Mouse (Mus musculus) kidney, postnatal 36 days (tissue): Measurements from ENCODE around the gene St6galnac5.
A peak's percentile ranks its signal among the peaks of the same experiment; 100 is the strongest.
"Not testable (repeated sequence)": the region's sequence is repeated elsewhere in the genome, so short reads cannot be mapped to it uniquely, and the experiment has no call there.

ENCODE experiments used
- DNase-seq, 2 experiments: peaks; one replicate each; pipeline ENCODE4 v3.0.0; 2021 to 2022; ENCODE audit warnings: mixed read lengths in 2 of 2

Gene St6galnac5

GRCm38 (mm10) chr3:152866035-152866965 is 115.7 kb downstream of the St6galnac5 start:
- DNase-seq = no peak

DNA sequence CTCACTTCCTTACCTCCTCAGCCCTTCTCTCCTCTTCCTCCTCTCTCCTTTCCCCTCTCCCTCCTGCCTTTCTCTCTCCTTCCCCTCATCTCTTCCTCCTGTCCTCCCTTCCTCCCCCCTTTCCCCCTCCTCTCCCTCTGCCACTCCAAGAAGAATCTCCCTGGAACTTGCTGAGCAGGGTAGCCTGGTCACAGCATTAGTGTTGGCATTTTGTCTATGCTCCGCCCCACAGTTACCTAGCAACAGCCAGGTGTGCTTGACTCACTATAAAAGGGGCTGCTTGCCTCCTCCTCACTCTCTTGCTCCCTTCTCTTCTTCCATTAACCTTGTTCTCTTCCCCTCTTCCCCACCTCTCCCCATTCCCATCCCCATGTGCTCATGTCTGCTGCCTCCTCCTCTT is 120.1 kb downstream of the St6galnac5 start:
- no peak for DNase-seq

DNA sequence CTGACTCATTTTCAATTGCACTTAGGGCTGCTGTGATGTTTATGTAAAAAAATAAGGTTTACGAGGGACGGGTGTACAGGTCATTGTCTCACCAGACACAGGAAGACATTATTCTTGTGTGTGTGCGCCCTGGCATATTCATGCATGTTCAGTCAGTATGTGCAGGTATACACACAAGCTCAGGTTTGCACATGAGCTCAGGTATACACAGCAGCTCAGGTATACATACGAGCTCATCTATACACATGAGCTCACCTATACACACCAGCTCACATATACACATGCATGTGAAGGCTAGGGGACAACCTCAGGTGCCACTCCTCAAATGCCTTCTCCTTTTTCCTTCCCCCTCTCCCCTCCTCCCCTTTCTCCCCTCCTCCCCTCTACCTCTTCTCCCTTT is 120.6 kb downstream of the St6galnac5 start:
- DNase-seq = no peak

DNA sequence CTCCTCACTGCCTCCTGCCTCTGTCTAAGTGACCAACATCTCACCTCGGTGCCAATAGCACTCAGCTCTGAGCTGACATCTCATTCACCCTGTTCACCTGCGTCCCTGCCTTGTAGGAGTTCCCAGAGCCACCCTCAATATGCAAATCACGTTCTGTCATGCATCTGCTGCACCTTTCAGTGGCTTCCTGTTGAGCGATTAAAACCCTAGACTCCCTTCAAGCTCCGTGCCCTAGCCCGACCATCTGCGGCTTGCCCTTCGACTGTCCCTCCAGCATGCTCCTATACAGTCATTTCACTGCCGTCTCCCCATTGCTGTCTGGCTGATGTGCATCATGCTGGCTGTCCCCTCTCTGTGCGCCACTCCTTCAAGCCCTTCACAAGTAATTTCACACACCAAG is 126.0 kb downstream of the St6galnac5 start:
- DNase-seq = no peak

GRCm38 (mm10) chr3:152855006-152855614 is 126.9 kb downstream of the St6galnac5 start:
- no peak for DNase-seq

- DNase-seq = no peak
These were observed 138.1 kb downstream of the St6galnac5 start for GRCm38 (mm10) chr3:152843925-152844324.

- no peak for DNase-seq
These were observed 139.4 kb downstream of the St6galnac5 start for GRCm38 (mm10) chr3:152842648-152843047.

DNA sequence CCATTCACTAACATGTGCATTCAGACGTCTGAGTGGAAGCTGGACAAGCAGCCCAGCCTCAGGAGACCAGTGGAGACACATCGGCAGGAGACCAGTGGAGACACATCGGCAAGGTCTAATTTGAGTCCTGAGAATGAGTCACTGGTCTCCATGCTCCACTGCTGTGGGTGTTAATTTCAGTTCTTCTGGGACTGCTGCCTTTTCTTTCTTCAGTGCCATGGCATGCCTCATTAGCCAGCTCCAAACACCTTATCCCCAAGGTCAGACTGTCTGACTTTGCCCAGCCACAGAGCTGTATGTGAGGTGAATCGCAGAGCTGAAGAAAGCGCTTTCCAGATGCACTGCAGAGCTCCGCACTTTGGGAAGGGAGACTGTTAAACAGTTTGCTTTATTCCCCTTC is 140.8 kb downstream of the St6galnac5 start:
- peak; percentile 6 to 9 for DNase-seq

DNA sequence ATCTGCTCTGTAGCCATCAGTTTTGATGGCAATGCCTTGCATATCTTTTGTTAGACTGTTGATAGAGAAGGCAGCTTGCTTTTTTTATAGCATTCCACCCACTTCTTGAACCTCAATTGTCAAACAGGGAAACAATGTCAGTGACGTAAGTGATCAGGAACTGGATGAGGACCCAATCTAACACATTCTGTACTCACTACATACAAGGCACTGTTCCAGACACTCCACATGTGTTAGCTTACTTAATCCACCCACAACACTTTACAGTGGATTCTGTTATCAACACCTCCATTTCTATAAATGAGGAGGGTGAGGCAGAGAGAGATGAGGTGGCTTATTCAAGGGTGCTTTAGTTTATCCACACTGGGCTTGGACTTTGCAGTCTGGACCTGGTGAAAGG is 144.1 kb downstream of the St6galnac5 start:
- no peak for DNase-seq

DNA sequence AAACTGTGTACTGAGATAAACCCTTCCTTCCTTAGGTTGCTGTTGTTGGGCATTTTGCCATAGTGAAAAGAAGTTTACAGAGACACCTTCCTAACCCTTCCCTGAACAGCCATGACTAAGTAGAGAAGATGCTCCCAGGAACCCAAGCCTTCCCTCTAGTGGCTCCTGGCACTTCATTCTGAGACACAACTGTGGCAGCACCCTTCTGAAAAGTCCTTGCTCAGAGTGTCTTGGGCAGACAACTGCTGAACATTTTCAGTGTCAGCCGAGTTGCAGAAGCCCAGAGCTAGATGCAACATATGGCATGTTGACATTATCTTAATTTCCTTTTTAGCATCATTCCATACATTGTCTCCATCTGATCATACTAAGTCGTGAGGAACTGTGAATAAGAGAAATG is 144.6 kb downstream of the St6galnac5 start:
- no peak for DNase-seq

GRCm38 (mm10) chr3:152832436-152832835 is 149.6 kb downstream of the St6galnac5 start:
- DNase-seq = no peak

GRCm38 (mm10) chr3:152831974-152832373 is 150.1 kb downstream of the St6galnac5 start:
- DNase-seq = no peak

- peak; percentile 20 to 54 for DNase-seq
These were observed 150.7 kb downstream of the St6galnac5 start for GRCm38 (mm10) chr3:152831377-152831776.

GRCm38 (mm10) chr3:152821202-152821601 is 160.8 kb downstream of the St6galnac5 start:
- peak; percentile 55 to 86 for DNase-seq

- DNase-seq = no peak
These were observed 161.6 kb downstream of the St6galnac5 start for GRCm38 (mm10) chr3:152820406-152820805.

- DNase-seq = no peak
These were observed 166.9 kb downstream of the St6galnac5 start for GRCm38 (mm10) chr3:152815110-152815509.

DNA sequence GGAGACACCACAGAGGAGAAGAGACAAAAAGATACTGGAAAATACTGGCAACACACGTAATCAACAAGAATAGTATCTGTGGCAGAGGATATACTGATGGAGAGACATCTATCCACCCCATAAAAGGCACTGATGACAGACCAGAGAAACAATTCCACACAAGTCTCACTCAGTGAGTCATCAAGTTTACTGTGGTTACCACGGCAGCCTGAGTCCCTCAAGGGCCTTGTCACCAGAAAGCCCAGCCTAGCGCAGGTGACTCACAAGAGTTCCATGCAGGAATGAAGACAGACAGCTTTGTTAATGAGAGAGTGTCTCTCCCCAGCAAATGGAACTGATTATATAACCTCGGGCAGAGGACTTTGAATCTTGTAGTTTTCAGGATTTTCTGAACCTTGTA is 168.1 kb downstream of the St6galnac5 start:
- no peak for DNase-seq

DNA sequence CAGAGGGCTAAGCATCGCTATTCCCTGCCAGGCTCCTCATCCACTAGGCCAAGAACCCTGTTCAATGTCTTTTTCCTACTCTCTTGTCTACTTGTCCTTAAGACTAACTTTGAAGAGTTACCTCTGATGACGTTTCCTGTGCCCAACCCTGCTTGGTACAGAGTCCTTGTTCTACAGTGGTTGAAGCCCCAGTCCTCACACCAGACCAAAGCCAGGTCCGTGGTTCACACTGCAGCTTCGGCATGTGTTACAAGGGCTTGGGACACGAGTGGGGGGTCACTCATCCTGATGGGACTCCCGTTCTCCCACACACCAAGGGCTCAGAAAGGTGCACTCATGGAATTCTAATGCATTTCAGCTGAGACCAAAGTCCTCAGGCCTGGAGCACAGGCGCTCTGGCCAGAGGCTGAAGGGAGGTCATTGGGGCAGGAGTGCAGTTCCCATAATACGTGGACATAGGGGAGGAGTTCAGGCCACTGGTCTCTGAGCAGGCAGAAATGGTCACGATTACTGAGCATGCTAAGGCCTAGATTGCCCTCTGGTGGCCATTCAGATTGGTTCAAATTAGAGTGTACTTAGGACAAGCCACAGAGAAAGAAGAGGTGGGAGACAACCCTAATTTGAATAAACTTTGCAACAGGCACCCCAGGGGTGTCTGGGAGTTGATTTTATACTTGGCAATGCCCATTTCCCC is 182.2 kb downstream of the St6galnac5 start:
- peak; percentile 82 to 86 for DNase-seq

DNA sequence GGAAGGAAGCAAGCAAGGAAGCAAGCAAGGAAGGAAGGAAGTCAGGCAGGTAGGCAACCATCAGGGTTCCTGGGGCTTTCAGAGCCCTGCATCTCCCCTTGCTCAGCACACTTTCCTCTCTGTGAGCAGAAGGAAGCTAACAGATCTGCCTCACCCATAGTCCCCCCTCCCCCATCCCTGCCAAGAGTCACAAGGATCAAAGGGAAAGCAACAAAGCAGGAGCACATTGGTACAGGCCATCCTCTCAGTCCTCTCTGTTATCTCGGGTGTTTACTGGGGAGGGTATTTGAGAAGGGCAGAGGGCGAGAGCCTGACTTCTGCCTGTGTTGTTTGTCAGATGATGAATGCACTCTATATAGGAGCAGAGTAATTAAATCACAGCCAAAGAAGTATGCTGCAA is 184.7 kb downstream of the St6galnac5 start:
- DNase-seq = peak; percentile 30 to 61

DNA sequence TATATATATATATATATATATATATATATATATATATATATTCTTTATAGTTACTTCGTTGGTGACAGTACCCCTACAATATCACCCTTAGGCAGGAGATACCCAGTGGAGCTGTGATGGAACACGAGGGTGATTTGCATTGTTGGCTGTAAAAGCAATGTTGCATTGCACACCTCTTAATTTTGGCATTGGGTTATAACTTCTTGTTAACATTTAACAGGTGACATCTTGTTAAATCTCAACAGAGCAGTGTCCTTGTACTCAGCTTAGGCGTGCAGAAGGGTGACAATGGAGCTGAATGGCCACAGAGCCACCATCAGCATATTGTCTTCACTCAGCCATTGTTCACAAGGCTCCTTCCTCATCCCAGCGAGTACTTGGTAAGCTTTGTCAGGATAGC is 185.8 kb downstream of the St6galnac5 start:
- peak in 1 of 2 experiments; percentile 15 for DNase-seq

- DNase-seq = no peak
These were observed 189.0 kb downstream of the St6galnac5 start for GRCm38 (mm10) chr3:152793006-152793405.

GRCm38 (mm10) chr3:152792601-152793000 is 189.4 kb downstream of the St6galnac5 start:
- DNase-seq = peak; percentile 43 to 54

DNA sequence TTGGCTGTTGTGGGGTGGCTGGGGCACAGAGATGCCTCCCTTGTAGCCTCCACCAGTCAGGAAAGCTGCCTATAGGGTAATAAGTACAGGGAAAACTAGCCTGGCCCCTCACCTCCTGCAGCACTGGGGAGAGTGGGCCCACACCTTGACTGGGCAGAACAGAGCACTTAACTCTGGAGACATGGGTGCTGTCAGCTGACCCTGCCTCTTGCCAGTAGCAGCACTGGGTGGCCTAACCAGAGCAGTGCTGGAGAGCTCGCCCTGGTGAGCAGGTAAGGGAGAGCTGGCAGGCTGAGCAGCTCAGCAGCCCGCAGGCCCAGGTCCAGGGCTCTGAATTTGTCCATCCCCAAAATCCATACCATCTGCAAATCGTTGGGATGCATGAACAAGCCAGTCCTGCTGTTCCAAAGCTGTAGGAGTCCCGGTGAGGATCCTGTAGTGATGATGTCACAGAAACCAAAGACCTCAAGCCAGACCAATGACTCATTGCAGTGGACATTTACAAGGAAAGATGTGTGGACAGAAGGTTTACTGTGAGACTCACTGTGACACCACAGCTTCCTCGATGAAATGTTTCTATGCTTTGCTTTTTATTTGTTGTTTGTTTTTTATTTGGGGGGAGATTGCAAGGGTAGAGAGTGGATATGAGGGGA is 193.6 kb downstream of the St6galnac5 start:
- not testable (repeated sequence) for DNase-seq
